Mouse (Mus musculus) left cerebral cortex, adult 8-10 months (tissue): ENCODE measurements around the gene Focad. TPM values are rescaled to one million over a fixed set of nuclear protein-coding genes. Genes with fewer than 3 reads are reported as not detected.

ENCODE experiments used
- DNase-seq, 2 experiments: peaks; one replicate each; pipeline ENCODE4 v3.0.0; 2022; ENCODE audit warnings: low spot score in 2 of 2
- total RNA-seq, 4 experiments: library from RNA; stranded (reverse); gene quantifications; 2 replicates each; pipeline ENCODE4 v1.2.4; 2022

Focad gene
- 10 to 100 TPM; 52.1 to 70.4 (median 58.5) TPM for total RNA-seq

DNA sequence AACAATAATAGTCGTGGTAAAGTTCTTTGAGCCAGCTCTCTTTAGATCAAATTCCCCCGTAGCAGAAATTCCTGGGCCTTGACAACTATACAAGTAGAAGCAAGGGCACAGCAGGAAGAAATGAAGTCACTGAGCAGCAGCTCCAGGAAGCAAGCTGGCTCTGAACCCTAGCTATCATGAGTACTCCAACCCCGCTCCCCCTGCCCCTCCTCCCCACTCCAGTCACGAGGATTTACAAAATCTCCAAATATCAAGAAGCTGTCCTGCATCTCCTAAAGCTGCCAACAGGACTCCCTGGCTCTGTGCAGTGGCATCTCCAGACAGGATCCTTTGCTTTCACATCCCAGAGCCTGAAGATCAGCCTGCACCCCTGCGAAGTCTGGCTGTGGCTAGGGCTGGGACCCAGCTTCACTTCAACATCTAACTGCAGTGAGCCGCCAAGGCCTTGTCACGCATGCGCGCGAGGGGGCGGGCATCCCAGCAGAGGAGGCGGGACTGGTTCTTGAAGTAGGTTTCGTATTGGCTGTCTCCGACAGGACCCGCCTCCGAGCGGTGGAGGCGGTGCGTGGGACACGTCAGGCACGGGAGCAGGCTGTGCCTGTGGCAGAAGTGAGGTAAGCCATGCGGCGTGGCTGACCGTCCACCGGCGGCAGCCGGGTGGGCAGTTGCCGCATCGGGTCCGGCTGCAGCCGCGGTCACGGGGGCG, at the start of gene Focad:
Gene Focad, plus strand, starts transcription at position 568 of the 706 bp plus-strand sequence.
- DNase-seq = peak; percentile 97 to 98

GRCm38 (mm10) chr4:88045151-88045550, 49.3 kb upstream of the Focad start:
- no peak for DNase-seq

DNA sequence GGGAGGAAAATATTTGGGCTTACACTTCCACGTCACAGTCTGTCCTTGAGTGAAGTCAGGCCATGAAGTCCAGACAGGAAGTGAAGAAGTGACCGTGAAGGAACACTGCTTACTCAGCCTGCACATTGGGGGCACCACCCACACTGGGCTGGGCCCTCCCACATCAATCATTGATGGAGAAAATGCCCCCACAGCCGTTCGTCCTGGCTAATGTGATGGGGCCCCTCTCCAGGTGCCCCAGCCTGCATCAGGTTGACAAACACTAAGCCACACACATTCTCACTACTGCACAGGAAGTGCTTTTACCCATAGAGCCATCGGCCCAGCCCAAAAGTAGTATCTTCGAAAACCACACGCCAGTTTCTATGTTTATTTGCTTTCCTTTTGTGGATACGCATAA, 48.1 kb upstream of the Focad start:
- no peak for DNase-seq

- DNase-seq = no peak
Measured at GRCm38 (mm10) chr4:88075388-88075787, 19.0 kb upstream of the Focad start.

GRCm38 (mm10) chr4:88078983-88079382, 15.4 kb upstream of the Focad start:
- no peak for DNase-seq

DNA sequence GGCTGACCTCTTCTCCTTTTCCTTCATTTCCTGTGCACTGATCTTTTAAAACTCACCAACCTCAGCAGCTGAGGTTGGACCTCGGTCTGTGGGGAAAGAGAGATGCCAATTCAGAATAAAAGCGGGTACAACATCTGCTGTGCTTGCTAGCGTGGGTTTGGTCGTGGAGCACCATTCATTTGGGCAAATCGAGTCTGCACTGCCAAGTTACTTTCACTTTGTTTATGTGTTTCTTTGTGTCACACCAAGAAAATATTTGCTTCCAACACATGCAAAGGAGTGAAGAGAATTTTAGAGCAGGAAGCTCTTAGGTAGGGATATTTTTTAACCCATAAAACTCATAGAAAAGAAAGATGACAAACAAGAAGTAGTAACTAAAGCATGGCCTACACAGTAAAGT, 13.0 kb upstream of the Focad start:
- no peak for DNase-seq

DNA sequence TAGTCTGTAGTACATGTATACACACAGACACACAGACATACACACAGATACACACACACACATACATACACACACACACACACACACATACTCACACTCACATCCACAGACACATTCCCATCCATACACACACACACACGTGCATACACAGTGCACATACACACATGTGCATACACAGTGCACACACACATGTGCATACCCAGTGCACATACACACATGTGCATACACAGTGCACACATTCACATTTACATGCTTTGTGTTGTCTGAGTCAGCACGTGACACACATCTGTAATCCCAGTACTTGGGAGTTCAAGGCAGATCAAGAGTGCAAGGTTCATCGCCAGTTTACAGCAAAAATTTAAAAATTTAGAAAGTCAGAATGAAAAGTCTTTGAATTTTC, 12.5 kb upstream of the Focad start:
- no peak for DNase-seq

GRCm38 (mm10) chr4:88082381-88082780, 12.0 kb upstream of the Focad start:
- DNase-seq = no peak

GRCm38 (mm10) chr4:88083781-88084180, 10.6 kb upstream of the Focad start:
- no peak for DNase-seq

GRCm38 (mm10) chr4:88090316-88090715, 4.1 kb upstream of the Focad start:
- DNase-seq = no peak

DNA sequence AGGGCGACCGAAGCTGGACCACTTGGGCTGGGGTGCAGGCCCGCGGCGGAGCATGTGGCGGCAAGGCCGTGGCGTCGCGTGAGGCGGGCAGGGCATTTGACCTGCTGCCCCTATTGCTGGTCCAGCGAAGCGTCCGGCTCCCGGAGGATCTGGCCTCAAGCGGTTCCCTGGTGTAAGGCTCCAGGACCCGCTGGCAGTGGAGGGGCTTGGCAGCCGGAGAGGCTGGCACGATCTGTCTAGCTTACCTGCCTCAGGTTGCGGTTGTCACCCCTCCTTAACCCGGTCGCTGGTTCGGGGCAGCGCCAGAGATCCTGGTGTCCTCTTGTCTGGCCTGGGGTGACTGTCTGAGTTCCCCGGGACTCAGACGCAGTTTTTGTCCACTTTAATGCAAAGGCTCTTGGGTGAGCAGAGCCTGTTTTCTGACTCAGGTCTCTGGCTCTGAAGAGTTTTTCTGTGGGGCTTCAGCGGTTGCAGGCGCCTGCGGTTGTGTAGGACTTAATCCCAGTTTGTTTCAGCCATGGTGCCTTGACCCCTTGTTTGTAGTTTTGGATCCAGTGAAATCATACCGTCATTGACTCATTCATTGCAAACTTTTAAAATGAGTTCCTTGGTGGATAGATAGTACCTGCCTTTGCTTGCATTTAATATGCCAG, 465 bp downstream of the Focad start:
- no peak for DNase-seq

- DNase-seq = no peak
Measured at GRCm38 (mm10) chr4:88095693-88096092, 1.3 kb downstream of the Focad start.

DNA sequence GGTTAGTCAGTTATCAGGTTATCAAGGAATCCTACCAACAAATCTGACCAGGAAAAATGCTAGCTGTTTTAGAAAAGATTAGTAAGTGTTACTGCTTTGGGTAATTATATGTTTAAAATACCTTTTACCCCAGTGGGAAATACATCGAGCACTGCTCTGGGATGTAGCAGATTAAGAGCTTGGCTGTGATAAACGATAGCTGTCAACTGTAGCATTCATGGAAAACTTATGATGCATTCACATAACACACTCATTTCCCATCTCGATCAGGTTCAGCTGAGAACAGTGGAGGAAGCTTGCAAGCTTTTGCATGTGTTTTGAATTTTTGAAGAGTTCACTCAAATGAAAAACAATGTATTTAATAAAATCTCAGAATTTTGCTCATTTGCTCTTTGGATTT, 14.2 kb downstream of the Focad start:
- DNase-seq = no peak

- no peak for DNase-seq
Measured at GRCm38 (mm10) chr4:88117331-88117730, 22.9 kb downstream of the Focad start.

DNA sequence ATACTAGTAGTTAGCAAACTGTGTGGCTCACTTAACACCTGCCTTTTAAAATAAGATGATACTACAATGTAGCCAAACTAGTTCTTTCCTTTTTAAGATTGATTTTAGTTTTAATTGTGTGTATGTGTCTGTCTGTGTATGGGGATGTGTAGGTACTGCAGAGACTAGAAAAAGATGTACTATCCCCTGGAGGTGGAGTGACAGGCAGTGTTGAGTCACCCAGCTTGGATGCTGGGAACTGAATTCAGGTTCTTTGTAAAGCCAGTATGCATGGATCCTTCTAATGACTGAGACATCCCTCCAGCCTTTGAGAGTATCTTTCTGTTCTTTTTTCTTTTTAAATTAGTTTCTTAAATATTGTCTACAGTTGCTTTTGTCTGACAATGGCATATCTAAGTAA, 23.5 kb downstream of the Focad start:
- no peak for DNase-seq

DNA sequence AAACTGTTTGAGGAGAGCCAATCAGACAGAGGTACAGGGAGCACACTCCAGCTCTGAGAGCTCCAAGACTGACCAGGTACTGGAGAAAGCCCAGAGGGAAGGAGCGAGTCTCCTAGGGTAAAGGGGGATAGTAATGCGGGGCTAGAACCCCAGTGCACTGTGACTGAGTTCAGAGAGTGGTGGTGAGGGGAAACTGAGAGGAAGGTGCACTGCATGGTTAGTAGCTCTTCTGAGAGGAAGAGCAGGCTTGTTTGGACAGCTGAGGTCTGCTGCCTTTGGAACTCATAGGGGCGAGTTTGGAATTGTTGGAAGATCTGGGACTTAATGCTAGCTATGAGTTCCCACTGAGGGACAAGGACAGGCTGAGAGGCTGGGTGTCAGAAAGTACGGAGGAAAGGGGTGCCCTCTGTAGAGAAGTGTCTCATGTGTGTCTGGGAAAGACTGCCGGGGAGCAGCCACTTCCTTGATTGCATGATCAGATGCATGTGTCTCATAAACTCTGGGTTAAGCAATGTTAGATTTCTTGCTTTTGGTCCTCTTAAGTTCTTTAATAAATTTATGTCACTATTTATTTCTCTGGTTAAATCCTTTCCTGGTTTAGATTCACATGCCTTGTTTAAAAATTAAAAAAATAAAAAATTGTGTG, 24.4 kb downstream of the Focad start:
- DNase-seq = no peak

GRCm38 (mm10) chr4:88120091-88120490, 25.7 kb downstream of the Focad start:
- DNase-seq = no peak

DNA sequence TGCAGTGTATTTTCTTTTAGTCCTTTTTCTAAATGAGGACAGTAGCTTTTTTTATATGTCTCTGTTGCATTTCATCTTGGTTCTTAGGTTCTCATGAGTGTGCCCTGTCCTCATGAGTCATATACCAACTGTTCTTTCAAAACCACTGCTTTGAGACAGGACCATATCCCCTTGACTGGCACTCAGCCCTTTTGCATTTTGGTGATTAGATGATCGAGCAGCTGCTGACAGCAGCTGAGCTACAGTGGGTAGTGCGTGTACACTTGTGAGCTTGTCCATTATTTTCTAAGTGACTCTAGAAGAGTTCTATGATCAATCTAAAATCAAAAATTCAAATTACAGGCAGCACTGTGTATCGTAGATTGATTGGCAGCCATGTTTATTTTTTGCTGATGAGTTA, 28.0 kb downstream of the Focad start:
- no peak for DNase-seq

- no peak for DNase-seq
Measured at GRCm38 (mm10) chr4:88135936-88136335, 41.5 kb downstream of the Focad start.

DNA sequence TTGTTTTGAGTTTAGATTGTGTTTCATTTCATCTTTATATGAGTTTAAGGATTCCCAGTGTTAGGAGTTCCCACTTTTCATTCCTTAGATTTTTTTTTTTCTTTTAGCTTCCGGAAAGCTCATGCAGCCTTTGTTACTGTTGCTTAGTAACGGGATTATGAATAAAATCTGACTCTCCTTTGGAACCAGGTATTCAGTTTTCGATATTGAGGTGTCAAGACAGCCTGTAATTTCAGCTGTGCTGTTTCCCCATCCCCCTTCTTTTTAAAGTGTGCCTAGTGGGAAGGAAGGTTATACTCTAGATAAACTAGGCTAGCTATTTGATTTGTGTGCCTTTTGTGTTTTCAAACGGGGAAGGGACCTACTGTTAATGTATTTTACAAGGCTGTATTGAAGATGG, 42.1 kb downstream of the Focad start:
- DNase-seq = no peak

DNA sequence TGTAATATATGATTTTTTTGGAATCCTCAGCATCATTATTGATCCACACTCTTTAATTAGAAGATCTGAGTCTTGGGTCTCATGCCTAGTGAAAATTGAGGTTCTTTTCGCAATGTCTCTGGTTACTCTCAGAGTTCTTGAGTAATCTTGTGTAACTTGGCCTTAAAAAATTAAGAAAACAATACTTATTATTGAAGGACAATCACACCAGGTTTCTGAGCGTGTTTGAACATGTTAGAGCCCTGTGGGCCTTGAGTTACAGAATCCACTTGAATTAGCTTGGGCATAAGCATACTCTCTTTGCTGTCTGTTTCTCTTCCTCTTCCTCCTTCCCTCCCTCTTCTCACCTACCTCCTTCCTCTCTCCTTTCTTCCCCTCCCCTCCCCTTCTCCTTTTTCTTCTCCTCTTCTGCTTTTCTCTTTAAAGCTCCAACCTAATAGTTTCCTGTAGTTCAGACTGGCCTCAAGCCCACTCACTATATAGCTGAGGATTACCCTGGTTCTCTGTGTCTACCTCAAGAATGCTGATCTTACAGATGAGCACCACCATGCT, 44.0 kb downstream of the Focad start:
- no peak for DNase-seq

GRCm38 (mm10) chr4:88149462-88149861, 55.0 kb downstream of the Focad start:
- DNase-seq = no peak
